Mouse (Mus musculus): ENCODE data around the gene Fgfr2.
"Not testable (repeated sequence)": the region's sequence is repeated elsewhere in the genome, so short reads cannot be mapped to it uniquely, and the experiment has no call there.

The Fgfr2 gene

DNA sequence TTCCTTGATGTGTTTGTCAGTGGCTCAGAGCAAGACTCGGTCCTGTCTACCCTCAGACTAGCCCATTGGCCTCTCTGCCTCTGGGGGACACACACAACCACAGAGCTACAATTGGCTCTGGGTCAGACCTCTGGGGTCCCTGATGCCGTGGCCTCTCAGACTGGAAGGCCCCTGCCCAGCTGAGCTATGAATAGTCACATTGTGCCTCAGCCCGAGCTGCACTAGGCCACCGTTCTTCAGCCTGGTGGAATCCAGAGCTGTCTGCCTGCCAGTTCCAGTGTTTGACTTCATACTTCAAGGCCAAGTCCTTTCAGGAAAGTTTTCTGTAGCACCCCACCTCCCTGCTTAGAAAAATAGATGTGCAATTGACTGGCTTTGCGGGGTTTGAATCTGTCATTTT, 434.4 kb downstream of the Fgfr2 start:
- no peak for DNase-seq (ENCODE audit: low read depth)

- DNase-seq (ENCODE audit: low read depth) = no peak
Measured at GRCm38 (mm10) chr7:132687897-132688296, 435.3 kb downstream of the Fgfr2 start.

DNA sequence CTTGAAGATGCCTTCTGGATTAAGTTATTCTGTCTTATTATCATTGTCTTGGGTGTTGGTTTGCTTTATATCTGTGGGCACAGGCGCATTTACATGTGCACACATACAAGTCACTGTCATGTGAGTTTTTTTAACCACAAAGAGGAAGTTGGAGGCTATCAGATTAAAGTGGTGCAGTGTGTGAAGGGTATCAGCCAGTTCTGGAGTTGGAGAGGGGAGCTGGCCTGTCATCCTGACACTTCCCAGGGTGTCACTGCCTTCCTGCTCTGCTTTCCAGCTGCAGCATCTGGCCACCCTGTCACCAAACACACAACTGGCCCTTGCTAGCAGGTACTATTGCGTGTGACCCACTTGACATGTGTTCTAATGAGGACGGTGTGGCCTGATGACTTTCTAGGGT, 436.6 kb downstream of the Fgfr2 start:
- DNase-seq (ENCODE audit: low read depth) = no peak

DNA sequence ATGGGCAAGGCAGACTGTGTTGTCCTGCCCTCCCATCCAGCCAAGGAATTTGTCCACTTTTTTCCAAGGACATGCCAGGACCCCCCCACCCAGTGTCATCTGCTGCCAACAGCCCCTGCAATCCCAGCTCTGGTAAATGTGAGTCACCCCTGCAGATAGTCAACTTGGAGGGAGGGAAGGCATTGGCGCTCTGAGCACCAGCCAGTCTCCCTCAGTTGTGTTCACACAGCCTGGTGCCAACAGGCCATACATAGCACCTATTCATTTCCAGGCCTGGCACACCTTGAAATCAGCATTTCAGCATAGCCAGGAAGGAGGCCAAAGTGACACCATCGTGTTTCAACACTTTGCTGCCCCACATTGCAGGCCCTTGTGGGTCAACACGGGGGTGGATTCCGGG, 439.2 kb downstream of the Fgfr2 start:
- no peak for DNase-seq (ENCODE audit: low read depth)

GRCm38 (mm10) chr7:132682901-132683300, 440.2 kb downstream of the Fgfr2 start:
- DNase-seq (ENCODE audit: low read depth) = no peak

GRCm38 (mm10) chr7:132682336-132682735, 440.8 kb downstream of the Fgfr2 start:
- no peak for DNase-seq (ENCODE audit: low read depth)

GRCm38 (mm10) chr7:132681831-132682230, 441.3 kb downstream of the Fgfr2 start:
- DNase-seq (ENCODE audit: low read depth) = no peak

DNA sequence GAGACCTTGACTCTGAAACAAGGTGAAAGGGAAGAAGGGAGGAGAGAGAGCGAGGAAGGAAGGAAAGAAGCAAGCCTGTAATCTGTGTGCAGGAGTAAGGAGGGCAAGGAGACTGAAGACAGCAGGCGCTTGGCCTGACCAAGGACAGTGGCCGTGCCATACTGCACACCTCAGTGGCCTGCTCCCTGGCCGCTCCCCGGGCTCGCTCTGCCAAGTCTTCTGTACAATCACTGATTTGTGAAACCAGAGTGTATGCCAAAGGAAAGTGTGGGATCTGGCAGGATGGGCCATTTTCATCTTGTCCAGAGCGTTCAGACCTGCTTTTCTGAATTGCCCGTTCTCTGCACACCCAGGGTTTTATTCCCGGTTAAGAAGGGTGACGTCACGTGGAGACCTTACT, 441.9 kb downstream of the Fgfr2 start:
- DNase-seq (ENCODE audit: low read depth) = no peak

DNA sequence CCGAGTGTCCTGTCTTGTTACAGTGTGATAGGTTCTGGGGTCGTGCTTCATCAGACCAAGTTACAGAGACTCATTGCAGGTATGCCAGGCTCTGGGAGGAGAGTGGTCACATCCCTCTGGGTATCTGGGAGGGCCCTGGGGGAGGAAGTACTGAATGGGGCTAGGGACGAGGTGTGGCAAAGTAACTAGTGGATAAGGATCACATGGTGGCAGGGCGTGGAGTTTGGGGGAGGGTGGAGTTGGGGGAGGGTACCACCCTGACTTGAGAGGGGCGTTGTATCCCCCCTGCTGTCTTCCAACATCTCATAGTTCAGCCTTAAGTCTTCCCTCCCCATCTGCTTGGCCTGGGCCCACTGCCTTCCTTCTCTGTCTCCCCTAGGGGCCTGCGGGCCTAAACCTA, 443.6 kb downstream of the Fgfr2 start:
- no peak for DNase-seq (ENCODE audit: low read depth)

DNA sequence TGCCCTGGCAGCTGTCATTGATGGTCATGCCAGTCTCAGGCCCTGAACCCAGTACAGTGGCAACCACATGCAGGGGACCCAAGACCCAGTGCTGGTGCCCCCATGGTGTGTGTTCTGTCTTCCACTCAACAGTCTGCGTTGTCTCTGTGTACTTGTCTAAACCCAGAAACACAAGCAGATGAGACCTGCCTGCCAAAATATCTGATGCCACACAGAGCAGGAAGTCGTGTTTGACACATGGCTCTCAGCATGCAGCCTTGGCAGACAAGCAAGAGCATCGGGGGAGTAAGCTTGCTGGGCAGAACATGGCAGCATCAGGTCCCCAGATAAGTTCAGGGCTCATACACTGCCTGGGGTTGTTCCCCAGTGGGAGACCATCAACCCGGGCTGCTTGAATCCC, 444.0 kb downstream of the Fgfr2 start:
- DNase-seq (ENCODE audit: low read depth) = no peak

DNA sequence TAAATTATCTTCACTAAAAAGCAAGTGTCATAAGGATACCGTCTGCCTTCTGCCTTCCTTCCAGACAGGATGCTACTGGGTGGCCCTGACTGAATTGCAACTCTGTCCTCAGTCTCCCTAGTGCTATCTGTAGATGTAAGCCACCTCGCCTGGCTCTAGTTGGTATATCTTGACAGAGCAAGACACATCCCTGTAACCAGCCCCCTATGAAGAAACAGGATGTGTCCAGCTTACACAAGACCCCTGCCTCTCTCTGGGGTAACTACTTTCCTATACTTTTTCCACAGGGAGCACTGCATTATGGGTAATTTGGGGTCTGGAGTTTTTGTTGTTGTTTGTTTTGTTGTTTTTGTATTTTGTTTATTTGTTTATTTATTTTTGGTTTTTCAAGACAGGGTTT, 447.2 kb downstream of the Fgfr2 start:
- no peak for DNase-seq (ENCODE audit: low read depth)

GRCm38 (mm10) chr7:132673931-132674755, 449.0 kb downstream of the Fgfr2 start:
- no peak for DNase-seq (ENCODE audit: low read depth)

DNA sequence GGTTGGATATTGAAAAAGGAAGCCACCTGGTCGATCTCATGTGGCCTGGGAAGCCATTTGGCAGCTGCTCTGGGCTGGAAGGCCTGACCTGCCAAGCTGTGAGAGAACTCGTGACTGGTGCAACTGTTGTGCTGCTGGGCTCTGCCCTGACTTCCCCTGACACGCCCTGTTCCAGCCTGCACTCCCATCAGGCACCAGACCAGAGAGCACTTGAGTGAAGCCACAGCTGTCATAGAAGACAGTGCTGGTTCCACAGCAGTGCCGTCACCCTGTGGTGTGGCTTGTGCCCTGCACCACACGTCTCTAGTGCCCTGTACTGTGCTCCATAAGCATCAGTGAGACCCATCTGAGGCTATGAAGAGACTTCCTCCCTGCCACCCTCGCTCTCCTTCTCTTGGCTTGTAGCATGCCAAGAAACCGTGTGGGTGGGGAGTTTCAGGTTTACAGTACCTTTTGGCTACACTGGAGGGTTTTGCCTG, 450.6 kb downstream of the Fgfr2 start:
- DNase-seq (ENCODE audit: low read depth) = peak; percentile 26

DNA sequence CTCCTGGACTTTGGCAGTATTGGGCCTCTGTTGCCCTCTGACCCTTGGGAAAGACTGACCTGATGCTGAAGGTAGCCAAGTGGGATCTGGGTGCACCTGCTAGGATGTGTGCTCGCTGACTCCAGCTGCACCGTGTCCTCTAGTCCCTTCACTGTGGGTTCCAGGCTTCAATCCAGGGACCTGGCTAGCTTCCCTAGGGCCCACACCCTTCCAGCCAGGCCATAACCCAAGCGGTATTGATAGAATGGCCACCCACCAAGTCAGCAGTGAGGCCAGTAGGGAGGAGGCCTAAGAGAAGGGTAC, 452.3 kb downstream of the Fgfr2 start:
- no peak for DNase-seq (ENCODE audit: low read depth)

DNA sequence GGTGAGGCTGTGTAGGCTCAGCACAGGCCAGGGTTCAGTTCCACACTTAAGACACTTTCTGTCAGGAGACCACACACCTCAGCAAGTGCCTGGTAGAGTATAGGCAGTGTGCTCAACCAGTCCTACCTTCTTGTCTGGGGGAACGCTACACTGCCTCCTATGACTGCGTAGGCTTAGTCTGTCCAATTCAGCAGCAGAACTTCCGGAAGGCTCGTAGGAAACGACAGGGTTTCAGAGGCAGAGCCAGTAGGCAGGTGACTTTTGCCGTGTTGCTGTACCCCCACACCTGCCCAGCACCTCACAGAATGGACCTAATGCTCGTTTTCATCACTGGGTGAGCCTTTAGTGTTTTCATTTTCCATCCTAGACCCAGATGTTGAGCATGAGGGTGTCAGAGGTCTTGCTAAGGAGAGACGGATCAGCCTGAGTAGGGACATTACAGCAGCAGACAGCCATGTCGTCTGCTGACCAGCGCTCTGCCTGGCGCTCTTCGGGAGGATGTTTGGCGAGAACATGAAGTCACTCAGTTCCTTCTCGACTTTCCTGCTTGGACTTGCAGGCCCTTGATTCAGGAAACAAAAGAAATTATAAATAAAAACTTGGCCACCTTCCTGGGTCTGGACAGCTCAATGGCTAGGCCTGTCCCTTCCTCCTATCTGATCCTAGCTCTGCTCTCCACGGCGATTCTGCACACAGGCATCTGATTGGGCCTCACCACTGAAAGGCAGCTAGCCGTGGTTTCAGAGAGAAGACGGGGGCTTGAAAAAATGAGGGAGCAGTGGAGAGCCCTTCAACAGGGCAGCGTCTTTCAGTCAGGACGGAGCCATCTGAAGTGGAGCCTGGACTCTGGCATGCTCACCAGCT, 452.9 kb downstream of the Fgfr2 start:
- no peak for DNase-seq (ENCODE audit: low read depth)

DNA sequence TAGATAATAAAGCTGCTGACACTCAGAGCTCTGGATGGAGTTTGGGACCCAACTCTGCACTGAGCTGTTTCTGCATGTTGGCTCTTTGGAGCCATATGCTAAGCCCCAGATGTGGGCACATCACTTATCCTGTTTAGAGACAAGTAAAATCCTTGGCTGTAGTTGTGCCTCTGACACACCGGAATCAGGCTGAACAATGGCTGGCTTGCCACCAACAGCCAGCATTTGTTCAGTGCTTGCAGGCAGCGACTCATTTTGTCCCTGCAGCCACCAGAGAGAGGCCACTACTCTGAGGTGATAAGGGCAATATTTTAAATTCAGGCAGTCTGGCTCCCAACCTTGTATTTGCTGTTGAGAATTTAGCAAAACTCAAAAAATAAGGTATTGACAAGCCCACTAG, 454.5 kb downstream of the Fgfr2 start:
- DNase-seq (ENCODE audit: low read depth) = no peak

- no peak for DNase-seq (ENCODE audit: low read depth)
Measured at GRCm38 (mm10) chr7:132666516-132666915, 456.6 kb downstream of the Fgfr2 start.

GRCm38 (mm10) chr7:132665664-132666382, 457.3 kb downstream of the Fgfr2 start:
- DNase-seq (ENCODE audit: low read depth) = no peak

GRCm38 (mm10) chr7:132664815-132665214, 458.3 kb downstream of the Fgfr2 start:
- no peak for DNase-seq (ENCODE audit: low read depth)

GRCm38 (mm10) chr7:132662831-132663230, 460.3 kb downstream of the Fgfr2 start:
- not testable (repeated sequence) for DNase-seq (ENCODE audit: low read depth)

DNA sequence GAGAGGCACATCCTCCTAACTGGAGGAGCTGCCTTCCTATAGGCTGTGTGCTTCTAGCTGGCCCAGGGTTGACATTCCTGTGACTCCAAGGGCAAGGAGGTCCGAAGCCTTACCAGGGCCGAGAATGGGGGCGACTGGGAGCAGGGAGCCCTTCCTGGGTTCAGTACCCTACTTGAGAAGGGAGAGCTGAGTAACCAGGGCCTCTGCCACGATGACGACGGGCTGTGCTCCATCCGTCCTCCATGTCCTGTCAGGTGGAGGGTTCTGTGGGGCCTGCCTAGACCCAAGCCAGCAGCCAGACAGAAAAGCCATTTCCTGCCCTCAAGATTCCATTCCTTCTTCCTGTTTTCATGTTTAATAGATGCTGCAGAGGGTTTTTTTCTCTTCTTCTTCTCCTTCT, 463.5 kb downstream of the Fgfr2 start:
- DNase-seq (ENCODE audit: low read depth) = no peak

DNA sequence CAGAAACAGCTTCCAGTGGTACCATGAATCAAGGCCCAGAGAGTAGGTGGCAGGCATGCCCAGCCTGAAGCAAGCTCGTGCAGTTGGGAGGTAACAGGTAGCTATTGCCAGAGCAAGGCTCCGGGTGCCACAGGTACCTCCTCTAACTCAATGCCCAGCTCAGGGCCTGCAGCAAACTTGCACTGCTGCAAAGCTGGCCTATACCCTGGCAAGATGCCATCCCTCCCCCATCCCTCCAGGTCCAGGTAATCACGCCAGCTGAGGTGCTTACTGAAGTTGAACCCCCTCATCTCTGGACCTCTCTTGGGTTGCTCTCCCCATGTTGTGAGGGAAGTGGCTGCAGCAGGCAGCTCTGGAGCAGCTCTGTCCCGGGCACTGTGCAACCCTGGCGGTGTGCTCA, 464.5 kb downstream of the Fgfr2 start:
- DNase-seq (ENCODE audit: low read depth) = no peak

DNA sequence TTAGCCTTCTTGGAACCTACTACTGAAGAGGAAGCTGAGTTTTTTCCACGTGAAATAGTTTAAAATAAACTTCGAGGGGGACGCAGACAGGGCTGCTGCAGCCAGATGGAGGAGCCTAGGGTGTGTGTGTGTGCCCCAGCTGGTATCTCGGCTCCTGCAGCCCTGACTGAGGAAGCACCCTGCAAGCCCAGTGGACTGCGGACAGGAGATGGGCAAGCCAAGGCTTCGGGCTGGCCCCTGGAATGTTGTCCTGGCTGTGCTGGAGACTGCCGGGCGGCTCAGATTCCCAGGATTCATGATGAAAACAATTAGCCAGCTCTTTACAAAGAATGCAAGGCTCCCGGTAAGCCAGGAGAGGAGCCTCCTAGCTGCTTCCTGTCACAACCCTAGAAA, 465.1 kb downstream of the Fgfr2 start:
- DNase-seq (ENCODE audit: low read depth) = no peak

All from NIH3T3 (cell line).